Mouse (Mus musculus) liver, postnatal 0 days (tissue): ENCODE measurements around the gene Plaur. TPM values are rescaled to one million over a fixed set of nuclear protein-coding genes. Genes with fewer than 3 reads are reported as not detected.

Source experiments
- ATAC-seq: fragments of 200-750 bp; cut with Nextera tagmentation; 2 replicates; pipeline ENCODE4 v1.8.0; 2017; ENCODE audit warnings: mild to moderate bottlenecking, moderate library complexity
- DNase-seq: peaks from one replicate; pipeline ENCODE4 v3.0.0-alpha.2; 2016
- H3K27ac ChIP-seq: fragments of 300-500 bp; sonication (generic); 2 replicates; pipeline ENCODE4 v1.5.1; 2014; ENCODE audit warnings: antibody characterized with exemption, moderate library complexity, mild to moderate bottlenecking, low read depth
- H3K27me3 ChIP-seq: fragments of 300-500 bp; sonication (generic); 2 replicates; pipeline ENCODE4 v1.6.1; 2014; ENCODE audit warnings: low read length, control low read depth, mixed read lengths; ENCODE audit not compliant: insufficient read depth
- H3K36me3 ChIP-seq: fragments of 300-500 bp; sonication (generic); replicated peaks from 2 replicates; pipeline ENCODE4 v1.6.1; 2014; ENCODE audit warnings: mild to moderate bottlenecking, control low read depth, low read length, moderate library complexity, mixed read lengths; ENCODE audit not compliant: insufficient read depth
- H3K4me1 ChIP-seq: fragments of 300-500 bp; sonication (generic); 2 replicates; pipeline ENCODE4 v1.6.1; 2014; ENCODE audit warnings: antibody characterized with exemption, mild to moderate bottlenecking, control low read depth; ENCODE audit not compliant: insufficient read depth
- H3K4me2 ChIP-seq: fragments of 300-500 bp; sonication (generic); 2 replicates; pipeline ENCODE4 v1.6.1; 2014; ENCODE audit warnings: low read depth, mild to moderate bottlenecking, low read length, moderate library complexity, mixed read lengths
- H3K4me3 ChIP-seq: fragments of 300-500 bp; sonication (generic); 2 replicates; pipeline ENCODE4 v1.5.1; 2014; ENCODE audit warnings: low read depth, low read length
- H3K9ac ChIP-seq: fragments of 300-500 bp; sonication (generic); replicated peaks from 2 replicates; pipeline ENCODE4 v1.6.1; 2014; ENCODE audit warnings: mild to moderate bottlenecking, moderate library complexity
- H3K9me3 ChIP-seq: fragments of 300-500 bp; sonication (generic); 2 replicates; pipeline ENCODE4 v1.6.1; 2016; ENCODE audit warnings: mild to moderate bottlenecking, control low read depth, low read length, mixed read lengths
- CTCF ChIP-seq: sonication (generic); IDR thresholded peaks from 2 replicates; pipeline ENCODE4 v1.5.1; 2016; ENCODE audit warnings: antibody characterized with exemption, low read depth
- EP300 ChIP-seq: IDR thresholded peaks from 2 replicates; pipeline ENCODE4 v1.6.1; 2016; ENCODE audit warnings: antibody characterized with exemption, low read depth, mild to moderate bottlenecking
- WGBS: fragments of 180-500 bp; shearing (Covaris S2); extraction: QIAGEN DNeasy Blood & Tissue Kit; methylation state at CpG from one replicate; pipeline ENCODE4 v1.1.7; 2014; ENCODE audit not compliant: insufficient replicate concordance; 5-methylcytosine and 5-hydroxymethylcytosine counted together
- polyA plus RNA-seq: library from polyadenylated mRNA; unstranded; fragments of >200 nt; fragmentation: Nextera tagmentation; extraction: Ambion mirVana; gene quantifications from 2 replicates; pipeline ENCODE4 v1.2.1, GENCODE M21; 2015

Gene Plaur
- polyA plus RNA-seq: 9.3 and 10.8 TPM in 2 replicates

GRCm38 (mm10) chr7:24462388-24463319, at the start of gene Plaur:
Plaur (plus strand) TSS chr7:24462484.
- no peaks in the 10 kb centered on the region for H3K9me3 ChIP-seq
- H3K4me2 ChIP-seq: peak within 1 kb of the TSS; percentile 62
- H3K9ac ChIP-seq: peak within 1 kb of the TSS; percentile 51
- DNase-seq (peak; percentile 61), ATAC-seq (peak; percentile 63)
- H3K36me3 ChIP-seq: no peaks in the 10 kb centered on the region; the same call in none of the 2 replicates
- peaks cover 5% of the 10 kb centered on the region for H3K4me1 ChIP-seq
- H3K4me3 ChIP-seq: peak within 1 kb of the TSS; percentile 50
- 2% methylated on average over 26 of the region's 27 CpGs for WGBS
- TF ChIP-seq CTCF: no peak
- TF ChIP-seq EP300: no peak
- H3K27me3 ChIP-seq: no peaks in the 10 kb centered on the region
- H3K27ac ChIP-seq: peak within 1 kb of the TSS; percentile 81

- Histone ChIP-seq H3K9ac (no peak overlapping the region), H3K27me3 (no peaks in the 10 kb centered on the region), H3K4me1 (no peaks in the 10 kb centered on the region), H3K36me3 (peaks cover 10% of the 10 kb centered on the region), H3K4me3 (no peak overlapping the region), H3K4me2 (no peak overlapping the region), H3K9me3 (no peaks in the 10 kb centered on the region), H3K27ac (no peak overlapping the region)
- no peak for ATAC-seq
- no peak for DNase-seq
- TF ChIP-seq CTCF: no peak
- TF ChIP-seq EP300: no peak
- WGBS: 79% methylated on average over 3 of the region's 3 CpGs
Measured at GRCm38 (mm10) chr7:24413630-24414029, 48.7 kb upstream of the Plaur start.

GRCm38 (mm10) chr7:24415261-24415660, 47.0 kb upstream of the Plaur start:
- Histone ChIP-seq H3K9ac (0 out of 2 replicates have a peak overlapping the region, but pooled peaks have one; percentile 9), H3K9me3 (no peaks in the 10 kb centered on the region), H3K4me3 (no peak overlapping the region), H3K36me3 (peaks cover 15% of the 10 kb centered on the region), H3K4me1 (no peaks in the 10 kb centered on the region), H3K27ac (no peak overlapping the region), H3K27me3 (no peaks in the 10 kb centered on the region), H3K4me2 (no peak overlapping the region)
- 70% methylated on average over 7 of the region's 7 CpGs for WGBS
- no peak for DNase-seq
- TF ChIP-seq CTCF: no peak
- TF ChIP-seq EP300: no peak
- no peak for ATAC-seq

- no peak overlapping the region for H3K4me3 ChIP-seq
- no peaks in the 10 kb centered on the region for H3K27me3 ChIP-seq
- H3K36me3 ChIP-seq: peaks cover 37% of the 10 kb centered on the region
- H3K4me2 ChIP-seq: no peak overlapping the region
- no peaks in the 10 kb centered on the region for H3K4me1 ChIP-seq
- WGBS: 93% methylated on average over 8 of the region's 8 CpGs
- H3K9ac ChIP-seq: no peak overlapping the region
- TF ChIP-seq CTCF: no peak
- TF ChIP-seq EP300: no peak
- H3K27ac ChIP-seq: no peak overlapping the region
- ATAC-seq: no peak
- DNase-seq: no peak
- H3K9me3 ChIP-seq: no peaks in the 10 kb centered on the region
Measured at GRCm38 (mm10) chr7:24419579-24419978, 42.7 kb upstream of the Plaur start.

GRCm38 (mm10) chr7:24421648-24422047, 40.6 kb upstream of the Plaur start:
- H3K27ac ChIP-seq: no peak overlapping the region
- WGBS: 70% methylated on average over 7 of the region's 7 CpGs

GRCm38 (mm10) chr7:24422251-24422650, 40.0 kb upstream of the Plaur start:
- TF ChIP-seq CTCF (no peak), EP300 (no peak)

More at GRCm38 (mm10) chr7:24421648-24422047, 40.6 kb upstream of the Plaur start:
- H3K9me3 ChIP-seq: no peaks in the 10 kb centered on the region
- H3K36me3 ChIP-seq: peaks cover 37% of the 10 kb centered on the region
- H3K4me2 ChIP-seq: no peak overlapping the region
- TF ChIP-seq CTCF (no peak), EP300 (no peak)
- DNase-seq (no peak), ATAC-seq (no peak)
- H3K9ac ChIP-seq: no peak overlapping the region
- no peak overlapping the region for H3K4me3 ChIP-seq
- H3K27me3 ChIP-seq: no peaks in the 10 kb centered on the region
- no peaks in the 10 kb centered on the region for H3K4me1 ChIP-seq

More at GRCm38 (mm10) chr7:24422251-24422650, 40.0 kb upstream of the Plaur start:
- H3K36me3 ChIP-seq: peaks cover 31% of the 10 kb centered on the region
- no peaks in the 10 kb centered on the region for H3K27me3 ChIP-seq
- no peaks in the 10 kb centered on the region for H3K4me1 ChIP-seq
- WGBS: 87% methylated on average over 8 of the region's 8 CpGs
- DNase-seq (no peak), ATAC-seq (no peak)
- no peaks in the 10 kb centered on the region for H3K9me3 ChIP-seq
- H3K4me3 ChIP-seq: no peak overlapping the region
- no peak overlapping the region for H3K27ac ChIP-seq
- H3K4me2 ChIP-seq: no peak overlapping the region
- no peak overlapping the region for H3K9ac ChIP-seq
